Mouse (Mus musculus) cortical plate, adult 2 months (tissue): ENCODE measurements around the gene Mybph. TPM values are rescaled to one million over a fixed set of nuclear protein-coding genes. Genes with fewer than 3 reads are reported as not detected.

ENCODE experiments used
- H3K27ac ChIP-seq: fragments of 200-500 bp; 2 replicates; pipeline ENCODE4 v1.5.1; 2012; ENCODE audit warnings: low read length, control low read depth, inconsistent platforms; ENCODE audit not compliant: insufficient read depth
- H3K4me1 ChIP-seq: fragments of 200-500 bp; 2 replicates; pipeline ENCODE4 v1.6.1; 2011; ENCODE audit warnings: low read length; ENCODE audit not compliant: control insufficient read depth, insufficient read depth
- H3K4me3 ChIP-seq: fragments of 200-500 bp; 2 replicates; pipeline ENCODE4 v1.5.1; 2011; ENCODE audit warnings: mild to moderate bottlenecking, low read length, control low read depth; ENCODE audit not compliant: insufficient read depth
- CTCF ChIP-seq: fragments of 200-500 bp; IDR thresholded peaks from 2 replicates; pipeline ENCODE4 v1.5.1; 2011; ENCODE audit warnings: mild to moderate bottlenecking, control low read depth, low read length; ENCODE audit not compliant: insufficient read depth; ENCODE audit errors: extremely low read depth
- POLR2A ChIP-seq: fragments of 200-500 bp; IDR thresholded peaks from 2 replicates; pipeline ENCODE4 v1.6.1; 2011; ENCODE audit warnings: mild to moderate bottlenecking, low read length, control low read depth; ENCODE audit not compliant: insufficient read depth; ENCODE audit errors: extremely low read depth
- polyA plus RNA-seq: library from polyadenylated mRNA; depleted of rRNA; stranded (reverse); fragments of >200 nt; gene quantifications from 2 replicates; pipeline ENCODE4 v1.2.3, GENCODE M21; 2012

Gene Mybph
- polyA plus RNA-seq, 1 experiment = 0.23 TPM

GRCm38 (mm10) chr1:134231270-134231669 is 38.0 kb downstream of the Mybph start:
- Histone ChIP-seq H3K4me3 (peak overlapping the region; percentile 7; the same call in 1 of the 2 replicates), H3K4me1 (peaks cover 8% of the 10 kb centered on the region), H3K27ac (no peak overlapping the region)
- TF ChIP-seq CTCF = no peak
- no peak for TF ChIP-seq POLR2A

- peaks cover 8% of the 10 kb centered on the region for H3K4me1 ChIP-seq
- no peak overlapping the region; the same call in 1 of the 2 replicates for H3K4me3 ChIP-seq
- no peak overlapping the region for H3K27ac ChIP-seq
- TF ChIP-seq POLR2A (no peak), CTCF (no peak)
Measured at GRCm38 (mm10) chr1:134231681-134232080, 38.4 kb downstream of the Mybph start.

GRCm38 (mm10) chr1:134232326-134232725 is 39.1 kb downstream of the Mybph start:
- Histone ChIP-seq H3K4me1 (peaks cover 8% of the 10 kb centered on the region), H3K27ac (peak overlapping the region; percentile 85), H3K4me3 (peak overlapping the region; percentile 87)
- TF ChIP-seq POLR2A (no peak), CTCF (no peak)

GRCm38 (mm10) chr1:134232778-134233531 is 39.7 kb downstream of the Mybph start:
- Histone ChIP-seq H3K4me3 (peak overlapping the region; percentile 87), H3K4me1 (peaks cover 8% of the 10 kb centered on the region), H3K27ac (peak overlapping the region; percentile 85)
- TF ChIP-seq CTCF = no peak
- peak; percentile 46; the same call in 1 of the 2 replicates for TF ChIP-seq POLR2A

- TF ChIP-seq CTCF (no peak), POLR2A (no peak)
- peak overlapping the region; percentile 87 for H3K4me3 ChIP-seq
- H3K4me1 ChIP-seq = peaks cover 10% of the 10 kb centered on the region
- peak overlapping the region; percentile 85 for H3K27ac ChIP-seq
Measured at GRCm38 (mm10) chr1:134233681-134234454, 40.6 kb downstream of the Mybph start.

GRCm38 (mm10) chr1:134234455-134235390 is 41.5 kb downstream of the Mybph start:
- peaks cover 9% of the 10 kb centered on the region for H3K4me1 ChIP-seq
- H3K4me3 ChIP-seq = peak overlapping the region; percentile 87
- TF ChIP-seq CTCF (no peak), POLR2A (peak; percentile 80; the same call in 1 of the 2 replicates)
- peak overlapping the region; percentile 88 for H3K27ac ChIP-seq

- Histone ChIP-seq H3K4me1 (peaks cover 4% of the 10 kb centered on the region), H3K4me3 (peak within 1 kb of the TSS; percentile 87), H3K27ac (peak within 1 kb of the TSS; percentile 88)
- peak; percentile 57; the same call in 1 of the 2 replicates for TF ChIP-seq POLR2A
- TF ChIP-seq CTCF = no peak
Measured at GRCm38 (mm10) chr1:134235391-134235921, 42.2 kb downstream of the Mybph start, which contains the start of gene Adora1. Gene Adora1, minus strand, starts transcription at chr1:134235431.

- no peak overlapping the region for H3K27ac ChIP-seq
- H3K4me1 ChIP-seq = peaks cover 3% of the 10 kb centered on the region
- H3K4me3 ChIP-seq = no peak overlapping the region; the same call in 1 of the 2 replicates
- no peak for TF ChIP-seq CTCF
- no peak for TF ChIP-seq POLR2A
Measured at GRCm38 (mm10) chr1:134236142-134236541, 42.9 kb downstream of the Mybph start.

- TF ChIP-seq POLR2A (no peak), CTCF (no peak)
- H3K27ac ChIP-seq = no peak overlapping the region
- H3K4me1 ChIP-seq = peaks cover 4% of the 10 kb centered on the region
Measured at GRCm38 (mm10) chr1:134237438-134237837, 44.2 kb downstream of the Mybph start.

GRCm38 (mm10) chr1:134240701-134241100 is 47.5 kb downstream of the Mybph start:
- Histone ChIP-seq H3K27ac (no peak overlapping the region), H3K4me3 (no peak overlapping the region), H3K4me1 (peaks cover 4% of the 10 kb centered on the region)
- TF ChIP-seq CTCF (no peak), POLR2A (no peak)

More at GRCm38 (mm10) chr1:134237438-134237837, 44.2 kb downstream of the Mybph start:
- H3K4me3 ChIP-seq = no peak overlapping the region
